Mouse (Mus musculus) liver, embryonic 13.5 days (tissue): ENCODE measurements at regions not wholly inside any gene's neighbourhood (a gene's known extent, or its start where the extent isn't known, plus 50 kb on each side); places are given as distances from the start of the nearest gene placed in this dataset.

Experiments
- ATAC-seq: fragments of 200-750 bp; cut with Nextera tagmentation; 2 replicates; pipeline ENCODE4 v1.8.0; 2017; ENCODE audit warnings: low read depth, mild to moderate bottlenecking, moderate number of reproducible peaks, moderate library complexity
- DNase-seq: peaks from one replicate; pipeline ENCODE4 v3.0.0; 2022
- H3K27ac ChIP-seq: fragments of 300-500 bp; sonication (generic); 2 replicates; pipeline ENCODE4 v1.5.1; 2015; ENCODE audit warnings: moderate library complexity, mild to moderate bottlenecking, inconsistent platforms
- H3K27me3 ChIP-seq: fragments of 300-500 bp; sonication (generic); 2 replicates; pipeline ENCODE4 v1.6.1; 2015; ENCODE audit warnings: mild to moderate bottlenecking, inconsistent platforms
- H3K36me3 ChIP-seq: fragments of 300-500 bp; sonication (generic); 2 replicates; pipeline ENCODE4 v1.6.1; 2015; ENCODE audit warnings: mild to moderate bottlenecking, inconsistent platforms
- H3K4me1 ChIP-seq: fragments of 300-500 bp; sonication (generic); replicated peaks from 2 replicates; pipeline ENCODE4 v1.6.1; 2015; ENCODE audit warnings: inconsistent platforms
- H3K4me2 ChIP-seq: fragments of 300-500 bp; sonication (generic); 2 replicates; pipeline ENCODE4 v1.6.1; 2015; ENCODE audit warnings: inconsistent platforms, mild to moderate bottlenecking, moderate library complexity
- H3K4me3 ChIP-seq: fragments of 300-500 bp; sonication (generic); replicated peaks from 2 replicates; pipeline ENCODE4 v1.5.1; 2015; ENCODE audit warnings: mild to moderate bottlenecking, inconsistent platforms
- H3K9ac ChIP-seq: fragments of 300-500 bp; sonication (generic); 2 replicates; pipeline ENCODE4 v1.6.1; 2015; ENCODE audit warnings: mild to moderate bottlenecking, inconsistent platforms
- H3K9me3 ChIP-seq: fragments of 300-500 bp; sonication (generic); replicated peaks from 2 replicates; pipeline ENCODE4 v1.6.1; 2016; ENCODE audit warnings: inconsistent platforms
- WGBS: fragments of 180-500 bp; shearing (Covaris S2); methylation state at CpG from one replicate; pipeline ENCODE4 v1.1.7; 2015; ENCODE audit not compliant: insufficient replicate concordance; 5-methylcytosine and 5-hydroxymethylcytosine counted together

DNA sequence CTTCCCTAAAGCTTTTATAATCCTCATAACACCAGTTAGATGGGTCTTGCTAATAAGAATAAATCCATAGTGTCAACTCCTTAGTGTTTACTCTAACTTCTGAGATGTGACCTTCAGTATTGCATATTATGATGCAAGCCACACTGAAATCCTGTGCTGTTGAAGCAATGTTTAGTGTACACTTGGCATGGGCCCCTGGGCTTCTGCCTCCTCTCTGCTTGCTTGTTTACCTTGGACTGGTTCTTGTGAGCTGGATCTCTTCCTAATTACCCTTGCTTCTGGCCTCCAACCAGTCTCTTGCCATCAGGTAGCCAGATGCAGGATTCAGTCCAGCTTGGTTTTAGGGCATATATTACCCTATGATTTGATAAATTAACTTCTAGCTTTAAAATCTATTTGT, 57.0 kb downstream of the Rgs2 start:
- Histone ChIP-seq H3K36me3 (no peaks in the 10 kb centered on the region), H3K4me2 (no peak overlapping the region), H3K27ac (no peak overlapping the region), H3K9ac (no peak overlapping the region), H3K4me3 (no peak overlapping the region), H3K9me3 (no peaks in the 10 kb centered on the region), H3K27me3 (no peaks in the 10 kb centered on the region), H3K4me1 (no peaks in the 10 kb centered on the region)
- no peak for ATAC-seq
- DNase-seq = no peak

DNA sequence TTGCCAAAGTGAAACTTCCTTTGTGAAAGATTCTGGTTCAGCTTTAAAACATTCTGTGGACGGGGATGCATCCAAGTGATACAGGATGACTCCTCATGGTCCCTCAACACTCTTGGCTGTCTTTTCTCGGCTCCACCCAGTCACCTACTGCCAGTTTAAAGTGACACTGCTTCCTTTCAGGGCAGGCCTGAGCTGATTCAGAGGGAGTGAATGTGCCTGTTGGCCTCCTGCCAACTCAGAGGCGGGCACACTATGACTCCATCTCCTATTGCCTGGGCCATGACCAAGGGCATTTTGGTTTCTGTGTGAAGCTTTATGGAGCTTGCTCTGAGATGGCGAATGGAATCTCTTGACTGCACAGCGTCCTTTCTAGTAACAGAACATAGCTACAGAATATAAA, 62.5 kb downstream of the Rgs2 start:
- no peak for DNase-seq
- Histone ChIP-seq H3K27me3 (no peaks in the 10 kb centered on the region), H3K4me3 (no peak overlapping the region), H3K9ac (no peak overlapping the region), H3K27ac (no peak overlapping the region), H3K4me1 (no peaks in the 10 kb centered on the region), H3K9me3 (no peaks in the 10 kb centered on the region), H3K36me3 (no peaks in the 10 kb centered on the region), H3K4me2 (no peak overlapping the region)
- WGBS = 64% methylated on average over 5 of the region's 5 CpGs
- ATAC-seq = no peak

DNA sequence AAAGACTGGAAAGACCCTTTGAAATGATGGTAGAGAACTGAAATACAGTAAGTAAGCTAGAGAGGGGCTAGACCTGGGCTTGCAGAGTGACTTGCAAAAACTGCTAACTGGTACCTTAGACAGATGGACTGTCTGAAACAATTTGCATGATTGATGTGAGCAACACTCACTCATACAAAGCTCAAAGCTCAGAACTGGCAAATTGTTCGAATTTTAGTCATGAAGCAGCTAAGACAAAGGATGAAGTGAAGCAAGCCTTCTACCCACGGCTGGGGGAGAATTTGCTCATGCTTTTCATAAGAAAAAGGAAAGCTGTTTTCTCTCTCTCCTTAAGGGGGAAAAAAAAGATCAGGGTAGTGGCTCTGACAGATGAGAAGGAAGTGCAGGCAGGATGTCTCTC, 64.5 kb downstream of the Rgs2 start:
- DNase-seq = no peak
- H3K27ac ChIP-seq = no peak overlapping the region
- no peak overlapping the region for H3K4me3 ChIP-seq
- WGBS = 31% methylated on average over 2 of the region's 2 CpGs
- H3K27me3 ChIP-seq = no peaks in the 10 kb centered on the region
- no peak overlapping the region for H3K9ac ChIP-seq
- no peak for ATAC-seq
- H3K4me1 ChIP-seq = no peaks in the 10 kb centered on the region
- no peaks in the 10 kb centered on the region for H3K9me3 ChIP-seq
- no peak overlapping the region for H3K4me2 ChIP-seq
- no peaks in the 10 kb centered on the region for H3K36me3 ChIP-seq

DNA sequence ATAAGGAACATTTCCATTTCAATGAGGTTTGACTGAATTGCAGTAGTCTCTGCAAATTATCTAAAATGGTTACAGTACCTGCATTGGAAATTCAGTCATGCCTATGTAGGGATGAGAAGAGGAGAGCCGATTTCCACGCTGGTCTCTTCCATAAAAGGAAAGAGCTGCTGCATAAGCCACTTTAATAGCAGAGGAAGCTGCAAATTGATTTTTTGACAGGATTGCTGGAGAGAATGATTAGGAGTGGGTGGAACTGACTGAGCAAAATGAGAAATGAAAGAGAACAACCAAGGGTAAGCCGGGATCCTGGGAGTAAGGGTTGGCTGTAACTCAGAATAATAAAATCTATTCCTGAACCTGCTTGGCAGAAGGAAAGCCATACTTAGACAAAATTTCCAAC, 65.4 kb downstream of the Rgs2 start:
- ATAC-seq = no peak
- H3K9me3 ChIP-seq = no peaks in the 10 kb centered on the region

DNA sequence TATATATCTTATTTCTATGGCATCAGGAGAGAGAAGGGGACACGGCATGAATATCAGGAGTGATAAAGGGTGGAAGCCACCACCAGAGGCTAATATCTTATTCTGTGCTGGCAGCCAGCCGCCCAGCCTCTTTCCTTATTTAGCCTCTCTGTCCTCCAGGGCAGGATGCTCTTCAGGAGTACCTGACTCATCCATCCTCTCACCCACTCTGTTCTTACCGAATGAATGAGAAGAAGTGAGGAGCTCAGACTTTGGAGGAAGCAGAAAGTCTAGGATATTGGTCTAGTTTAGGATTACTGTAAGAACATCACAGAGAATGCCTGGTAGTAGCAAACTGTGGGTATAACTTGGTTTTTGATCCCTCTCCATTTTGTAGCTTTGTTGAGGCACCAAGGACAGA, 73.2 kb downstream of the Rgs2 start:
- WGBS = 62% methylated on average over 3 of the region's 3 CpGs
- H3K4me1 ChIP-seq = no peaks in the 10 kb centered on the region
- no peaks in the 10 kb centered on the region for H3K9me3 ChIP-seq
- no peaks in the 10 kb centered on the region for H3K27me3 ChIP-seq
- no peak overlapping the region for H3K4me3 ChIP-seq
- no peak for DNase-seq
- no peak overlapping the region for H3K27ac ChIP-seq
- no peak overlapping the region for H3K4me2 ChIP-seq
- no peaks in the 10 kb centered on the region for H3K36me3 ChIP-seq
- no peak overlapping the region for H3K9ac ChIP-seq
- no peak for ATAC-seq

More for the DNA sequence above, 65.4 kb downstream of the Rgs2 start:
- H3K9ac ChIP-seq = no peak overlapping the region
- no peaks in the 10 kb centered on the region for H3K36me3 ChIP-seq
- 79% methylated on average over 3 of the region's 3 CpGs for WGBS
- no peak overlapping the region for H3K4me3 ChIP-seq
- DNase-seq = no peak
- no peaks in the 10 kb centered on the region for H3K27me3 ChIP-seq
- no peak overlapping the region for H3K27ac ChIP-seq
- no peak overlapping the region for H3K4me2 ChIP-seq
- H3K4me1 ChIP-seq = no peaks in the 10 kb centered on the region

DNA sequence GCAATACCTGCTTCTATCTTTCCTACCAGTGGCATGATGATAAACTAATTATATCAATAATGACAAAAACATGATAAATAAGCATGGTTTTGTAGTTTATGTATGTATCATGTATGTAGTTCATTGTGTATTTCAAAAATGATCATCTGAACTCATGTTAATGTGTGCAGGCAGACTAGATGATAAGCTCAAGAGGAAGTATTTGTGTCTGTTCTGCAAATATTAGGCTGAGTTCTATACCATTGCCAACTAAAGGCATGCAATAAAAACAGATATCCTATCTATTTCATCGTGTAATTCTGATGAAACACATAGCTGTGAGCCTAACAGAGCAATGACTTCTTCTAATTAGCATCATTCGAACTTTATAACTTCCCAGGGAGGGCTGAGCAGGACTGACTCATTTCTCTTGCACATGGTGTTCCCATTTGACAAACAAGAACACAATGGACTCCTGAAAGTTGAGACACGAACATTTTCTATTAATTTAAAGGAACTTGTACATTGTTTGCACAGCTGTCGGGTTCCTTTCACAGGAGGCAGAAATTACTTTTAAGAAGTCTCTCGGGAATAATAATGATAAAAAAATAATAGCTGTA, 74.3 kb downstream of the Rgs2 start:
- no peak for ATAC-seq
- WGBS = 49% methylated on average over 5 of the region's 5 CpGs

DNA sequence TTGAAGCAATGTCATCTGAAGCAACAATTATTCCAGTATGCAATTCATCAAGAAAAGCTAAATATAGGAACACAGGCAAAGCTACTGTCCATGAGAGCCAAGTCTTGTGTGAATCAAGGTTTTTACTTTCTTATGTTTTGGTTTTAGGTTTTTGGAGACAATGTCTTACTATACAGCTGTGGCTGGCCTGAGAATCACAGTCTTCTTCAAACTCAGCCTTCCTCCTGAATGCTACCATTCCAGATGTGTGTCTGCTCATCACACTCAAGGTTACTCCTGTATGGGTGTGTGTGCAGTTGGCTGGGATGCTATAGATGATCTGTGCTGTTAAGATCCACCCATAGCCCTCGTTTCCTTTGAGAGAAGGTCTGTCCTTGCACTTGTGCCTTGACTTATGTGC, 81.5 kb downstream of the Rgs2 start:
- H3K9me3 ChIP-seq = no peaks in the 10 kb centered on the region
- H3K4me2 ChIP-seq = no peak overlapping the region
- H3K27me3 ChIP-seq = no peaks in the 10 kb centered on the region
- no peaks in the 10 kb centered on the region for H3K36me3 ChIP-seq
- H3K27ac ChIP-seq = no peak overlapping the region
- H3K4me3 ChIP-seq = no peak overlapping the region
- no peak for DNase-seq
- H3K9ac ChIP-seq = no peak overlapping the region
- 44% methylated on average over 1 of the region's 1 CpGs for WGBS
- no peak for ATAC-seq
- no peaks in the 10 kb centered on the region for H3K4me1 ChIP-seq

More for the DNA sequence above, 74.3 kb downstream of the Rgs2 start:
- Histone ChIP-seq H3K27ac (no peak overlapping the region), H3K4me2 (no peak overlapping the region), H3K36me3 (no peaks in the 10 kb centered on the region), H3K27me3 (no peaks in the 10 kb centered on the region), H3K4me3 (no peak overlapping the region), H3K4me1 (no peaks in the 10 kb centered on the region), H3K9me3 (no peaks in the 10 kb centered on the region), H3K9ac (no peak overlapping the region)
- DNase-seq = no peak

DNA sequence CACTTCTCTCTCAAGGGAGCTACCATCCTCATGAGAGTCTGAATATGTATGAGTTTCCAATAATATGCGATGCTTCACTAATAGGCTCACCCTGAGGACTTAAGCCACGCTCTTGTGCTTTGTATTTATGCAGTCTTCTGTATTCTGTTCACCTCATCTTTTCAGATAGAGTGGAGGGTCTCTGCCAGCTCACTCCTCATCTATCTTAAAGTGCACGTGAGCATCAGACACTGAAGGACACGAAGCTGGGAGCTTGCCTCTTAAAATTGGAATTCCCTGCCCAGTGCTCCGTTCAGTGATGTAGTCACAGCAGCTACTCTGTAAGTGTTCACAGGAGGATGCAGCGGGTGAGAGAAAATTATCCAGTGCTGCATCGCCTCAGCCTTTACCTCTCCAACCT, 83.7 kb downstream of the Rgs2 start:
- H3K4me1 ChIP-seq = no peaks in the 10 kb centered on the region
- no peak for ATAC-seq
- no peaks in the 10 kb centered on the region for H3K36me3 ChIP-seq
- no peaks in the 10 kb centered on the region for H3K9me3 ChIP-seq
- no peaks in the 10 kb centered on the region for H3K27me3 ChIP-seq
- 67% methylated on average over 7 of the region's 7 CpGs for WGBS
- DNase-seq = no peak
- no peak overlapping the region for H3K9ac ChIP-seq
- H3K4me3 ChIP-seq = no peak overlapping the region
- no peak overlapping the region for H3K4me2 ChIP-seq
- no peak overlapping the region for H3K27ac ChIP-seq

DNA sequence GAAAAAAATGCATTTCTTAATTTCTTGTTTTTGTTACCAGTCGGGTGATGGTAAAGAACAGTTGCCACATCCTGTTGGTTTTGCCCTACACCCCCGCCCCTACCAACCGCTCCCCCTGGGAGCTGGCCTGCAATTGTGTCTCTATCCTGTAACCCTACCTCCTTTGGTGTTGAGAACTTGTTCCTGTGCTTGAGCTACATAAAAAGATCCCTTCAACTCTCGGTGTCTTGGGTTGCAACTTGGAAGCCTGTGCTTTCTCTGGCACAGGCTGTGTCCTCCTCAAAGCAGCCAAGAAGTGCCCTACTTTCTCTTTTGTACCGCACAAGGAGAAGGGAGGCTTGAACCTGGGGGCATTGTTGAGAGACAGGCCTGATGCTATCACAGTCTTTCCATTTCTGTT, 85.0 kb downstream of the Rgs2 start:
- DNase-seq (no peak), ATAC-seq (no peak)
- no peak overlapping the region for H3K4me2 ChIP-seq
- no peaks in the 10 kb centered on the region for H3K9me3 ChIP-seq
- H3K9ac ChIP-seq = no peak overlapping the region
- H3K27me3 ChIP-seq = no peaks in the 10 kb centered on the region
- H3K36me3 ChIP-seq = no peaks in the 10 kb centered on the region
- H3K4me3 ChIP-seq = no peak overlapping the region
- WGBS = 44% methylated on average over 5 of the region's 5 CpGs
- H3K27ac ChIP-seq = no peak overlapping the region
- no peaks in the 10 kb centered on the region for H3K4me1 ChIP-seq

DNA sequence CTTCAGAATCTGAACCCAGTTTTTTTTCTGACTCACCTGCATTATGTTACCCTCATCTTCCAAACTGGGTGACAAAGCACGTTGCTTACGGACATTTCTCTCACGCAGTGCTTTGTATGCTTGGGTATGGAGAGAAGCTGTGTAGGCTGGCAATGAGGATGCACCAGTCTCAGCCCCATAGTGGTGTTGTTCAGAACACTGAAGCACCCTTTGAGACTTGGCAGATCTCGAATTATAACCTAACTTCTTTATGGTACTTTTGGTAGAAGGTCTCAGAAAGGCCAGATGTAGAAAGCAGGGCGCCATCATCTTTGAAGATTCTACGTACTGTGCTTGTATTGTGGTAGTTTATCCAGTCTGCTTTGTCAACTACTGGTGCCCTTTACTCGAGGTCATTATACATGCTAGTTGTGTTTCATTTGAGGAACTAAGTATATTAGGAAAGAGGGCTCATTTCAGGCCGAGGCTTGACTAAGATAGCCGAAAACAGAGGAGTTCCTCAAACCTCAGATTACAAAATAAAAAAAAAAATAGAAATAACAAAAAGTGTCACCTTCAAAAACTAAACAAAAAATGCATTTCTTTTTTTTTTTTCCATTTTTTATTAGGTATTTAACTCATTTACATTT, 85.7 kb downstream of the Rgs2 start:
- H3K4me1 ChIP-seq = no peaks in the 10 kb centered on the region
- H3K4me3 ChIP-seq = no peak overlapping the region
- H3K27ac ChIP-seq = no peak overlapping the region
- H3K9me3 ChIP-seq = no peaks in the 10 kb centered on the region
- DNase-seq = no peak
- no peaks in the 10 kb centered on the region for H3K36me3 ChIP-seq
- 59% methylated on average over 9 of the region's 9 CpGs for WGBS
- no peaks in the 10 kb centered on the region for H3K27me3 ChIP-seq
- no peak overlapping the region for H3K4me2 ChIP-seq
- no peak overlapping the region for H3K9ac ChIP-seq
- ATAC-seq = no peak

DNA sequence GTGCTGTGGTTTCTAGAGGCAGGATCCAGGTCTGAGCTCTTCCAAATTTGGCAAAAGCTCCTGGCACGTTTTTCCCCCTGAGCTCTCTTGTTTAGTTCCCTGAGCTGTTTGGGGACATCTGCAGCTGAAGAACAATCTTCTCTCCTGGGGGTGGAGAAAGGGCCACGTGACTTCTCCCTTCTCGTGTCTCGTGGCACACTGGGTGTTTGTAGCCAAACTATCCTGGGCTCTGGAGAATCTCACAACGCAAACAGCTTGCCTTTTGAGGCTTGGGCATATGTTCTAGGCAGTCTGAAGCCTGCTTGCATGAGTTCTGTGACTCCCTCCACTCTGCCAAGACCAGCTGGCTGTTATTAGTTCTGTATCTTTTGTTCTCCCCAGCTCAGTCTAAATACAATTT, 86.3 kb downstream of the Rgs2 start:
- Histone ChIP-seq H3K9ac (no peak overlapping the region), H3K4me2 (no peak overlapping the region), H3K36me3 (no peaks in the 10 kb centered on the region), H3K9me3 (no peaks in the 10 kb centered on the region), H3K27me3 (no peaks in the 10 kb centered on the region), H3K27ac (peak overlapping the region; percentile 34; the same call in 1 of the 2 replicates), H3K4me3 (no peak overlapping the region), H3K4me1 (no peaks in the 10 kb centered on the region)
- WGBS = 22% methylated on average over 5 of the region's 5 CpGs
- ATAC-seq (no peak), DNase-seq (no peak)

DNA sequence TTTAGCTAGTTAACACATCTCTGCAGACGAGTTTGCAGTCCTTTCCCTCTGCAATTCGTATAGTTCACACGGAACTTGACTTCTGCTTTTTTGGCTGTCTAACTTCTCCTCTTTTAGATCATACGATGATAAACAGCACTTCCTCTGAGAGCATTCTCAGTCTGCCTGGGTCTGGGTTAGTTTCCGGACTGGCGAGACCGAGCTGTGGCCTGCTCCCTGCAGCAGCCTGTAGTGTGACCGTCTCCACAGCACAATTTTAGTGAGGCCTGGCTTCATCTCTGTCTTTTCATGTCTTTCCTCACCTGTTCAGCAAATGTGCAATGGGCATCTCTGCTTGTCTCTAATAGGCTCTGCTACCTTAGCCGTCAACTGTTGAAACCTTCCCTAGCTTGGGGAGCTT, 87.4 kb downstream of the Rgs2 start:
- H3K27ac ChIP-seq = peak overlapping the region; percentile 34; the same call in 1 of the 2 replicates
- H3K9me3 ChIP-seq = no peaks in the 10 kb centered on the region
- no peak overlapping the region for H3K9ac ChIP-seq
- no peak overlapping the region for H3K4me3 ChIP-seq
- H3K27me3 ChIP-seq = no peaks in the 10 kb centered on the region
- ATAC-seq (peak; percentile 67; the same call in 1 of the 2 replicates), DNase-seq (peak; percentile 5)
- H3K36me3 ChIP-seq = no peaks in the 10 kb centered on the region
- H3K4me1 ChIP-seq = no peaks in the 10 kb centered on the region
- 16% methylated on average over 9 of the region's 9 CpGs for WGBS
- H3K4me2 ChIP-seq = no peak overlapping the region
